Mouse (Mus musculus) G1E (cell line): ENCODE results near the gene Lekr1. TPM values are rescaled to one million over a fixed set of nuclear protein-coding genes. Genes with fewer than 3 reads are reported as not detected.

ENCODE experiments used
- ATAC-seq: 2 replicates; pipeline ENCODE4 v1.8.0; 2016; ENCODE audit warnings: mild to moderate bottlenecking; ENCODE audit not compliant: insufficient number of reproducible peaks, poor library complexity, low FRiP score, severe bottlenecking; ENCODE audit errors: extremely low read depth
- DNase-seq: peaks from one replicate; pipeline ENCODE4 v3.0.0; 2012; ENCODE audit warnings: low spot score
- H3K27me3 ChIP-seq: 2 replicates; pipeline ENCODE4 v1.6.1; 2012; ENCODE audit warnings: mild to moderate bottlenecking, low read length, inconsistent platforms; ENCODE audit not compliant: insufficient read depth
- H3K36me3 ChIP-seq: replicated peaks from 2 replicates; pipeline ENCODE3; 2012; ENCODE audit warnings: mild to moderate bottlenecking, inconsistent platforms
- H3K4me1 ChIP-seq: 2 replicates; pipeline ENCODE4 v1.6.1; 2012; ENCODE audit warnings: low read depth, low read length, inconsistent platforms, mixed read lengths; ENCODE audit not compliant: insufficient read depth
- H3K4me3 ChIP-seq: 2 replicates; pipeline ENCODE4 v1.5.1; 2012; ENCODE audit warnings: low read depth, mild to moderate bottlenecking, inconsistent platforms, low read length, moderate library complexity, mixed read lengths
- H3K9me3 ChIP-seq: replicated peaks from 2 replicates; pipeline ENCODE4 v1.6.1; 2012; ENCODE audit warnings: inconsistent platforms
- CTCF ChIP-seq: IDR thresholded peaks from 2 replicates; pipeline ENCODE4 v1.5.1; 2012; ENCODE audit warnings: low read depth, low read length, inconsistent platforms, mixed read lengths
- GATA1 ChIP-seq: IDR thresholded peaks from 2 replicates; pipeline ENCODE4 v1.6.1; 2012; ENCODE audit warnings: borderline replicate concordance, low read length, inconsistent platforms, mixed read lengths
- GATA2 ChIP-seq: IDR thresholded peaks from 2 replicates; pipeline ENCODE4 v1.6.1; 2012; ENCODE audit warnings: low read depth, low read length, inconsistent platforms, borderline replicate concordance
- POLR2AphosphoS5 ChIP-seq: IDR thresholded peaks from 2 replicates; pipeline ENCODE4 v1.6.1; 2012; ENCODE audit warnings: low read depth, low read length, inconsistent platforms; ENCODE audit not compliant: insufficient replicate concordance
- TAL1 ChIP-seq: conservative IDR thresholded peaks from 2 replicates; pipeline ENCODE4 v1.6.1; 2012; ENCODE audit warnings: low read depth, low read length, inconsistent platforms, mixed read lengths
- polyA plus RNA-seq: library from polyadenylated mRNA; stranded (reverse); fragments of >175 nt; gene quantifications from 2 replicates; pipeline ENCODE4 v1.2.3, GENCODE M21; 2012
- total RNA-seq, 2 experiments: library from RNA; stranded (forward) in 1 of 2; stranded (reverse) in 1 of 2; fragments of 200-1000 nt in 1 of 2; fragments of >200 nt in 1 of 2; fragmentation: Nextera tagmentation in 1 of 2; gene quantifications; 2 replicates each; pipeline ENCODE4 v1.2.3; 2014 to 2017

Gene Lekr1
- total RNA-seq (2014; fragmentation: Nextera tagmentation) (not detected in 2 replicates), total RNA-seq (2017) (0.11 and 0.23 TPM in 2 replicates), polyA plus RNA-seq (not detected in 2 replicates)

- no peaks in the 10 kb centered on the region for H3K36me3 ChIP-seq
- no peak for ATAC-seq
Measured at GRCm38 (mm10) chr3:65665977-65666766, at the start of gene Lekr1. Gene Lekr1, plus strand, starts transcription at chr3:65666228.

GRCm38 (mm10) chr3:65617507-65617906 lies 48.5 kb upstream of the Lekr1 start:
- no peaks in the 10 kb centered on the region for H3K9me3 ChIP-seq
- TF ChIP-seq TAL1 (no peak), GATA2 (no peak), CTCF (no peak), POLR2AphosphoS5 (no peak), GATA1 (no peak)
- no peaks in the 10 kb centered on the region for H3K36me3 ChIP-seq
- DNase-seq (no peak), ATAC-seq (no peak)
- no peaks in the 10 kb centered on the region for H3K4me1 ChIP-seq
- H3K27me3 ChIP-seq = peaks cover 4% of the 10 kb centered on the region
- no peak overlapping the region for H3K4me3 ChIP-seq

More at GRCm38 (mm10) chr3:65665977-65666766, at the start of gene Lekr1:
- no peak for DNase-seq
- no peak within 1 kb of the TSS for H3K4me3 ChIP-seq
- TF ChIP-seq POLR2AphosphoS5 (no peak), GATA1 (no peak), GATA2 (no peak), CTCF (no peak), TAL1 (no peak)
- H3K27me3 ChIP-seq = no peaks in the 10 kb centered on the region
- no peaks in the 10 kb centered on the region for H3K4me1 ChIP-seq
- no peaks in the 10 kb centered on the region for H3K9me3 ChIP-seq

- H3K4me3 ChIP-seq = no peak overlapping the region
- TF ChIP-seq TAL1 = no peak
- no peak for TF ChIP-seq GATA1
- TF ChIP-seq GATA2 = no peak
- no peak for TF ChIP-seq CTCF
- no peak for TF ChIP-seq POLR2AphosphoS5
Measured at GRCm38 (mm10) chr3:65619340-65619739, 46.7 kb upstream of the Lekr1 start.

GRCm38 (mm10) chr3:65623057-65623456 lies 43.0 kb upstream of the Lekr1 start:
- no peak for DNase-seq
- H3K9me3 ChIP-seq = no peaks in the 10 kb centered on the region

More at GRCm38 (mm10) chr3:65619340-65619739, 46.7 kb upstream of the Lekr1 start:
- no peaks in the 10 kb centered on the region for H3K4me1 ChIP-seq
- ATAC-seq (no peak), DNase-seq (no peak)
- H3K36me3 ChIP-seq = no peaks in the 10 kb centered on the region
- H3K27me3 ChIP-seq = peaks cover 1% of the 10 kb centered on the region
- no peaks in the 10 kb centered on the region for H3K9me3 ChIP-seq

GRCm38 (mm10) chr3:65625496-65626289 lies 40.3 kb upstream of the Lekr1 start:
- no peaks in the 10 kb centered on the region for H3K36me3 ChIP-seq
- ATAC-seq = no peak
- no peaks in the 10 kb centered on the region for H3K4me1 ChIP-seq
- no peaks in the 10 kb centered on the region for H3K9me3 ChIP-seq
- H3K4me3 ChIP-seq = no peak overlapping the region
- TF ChIP-seq GATA2 (no peak), CTCF (no peak), POLR2AphosphoS5 (no peak), GATA1 (no peak), TAL1 (no peak)
- H3K27me3 ChIP-seq = no peaks in the 10 kb centered on the region
- DNase-seq = no peak

More at GRCm38 (mm10) chr3:65623057-65623456, 43.0 kb upstream of the Lekr1 start:
- ATAC-seq = no peak
- no peak for TF ChIP-seq TAL1
- no peak for TF ChIP-seq POLR2AphosphoS5
- no peak for TF ChIP-seq CTCF
- no peak for TF ChIP-seq GATA2
- no peak for TF ChIP-seq GATA1
- Histone ChIP-seq H3K4me3 (no peak overlapping the region), H3K27me3 (no peaks in the 10 kb centered on the region), H3K4me1 (no peaks in the 10 kb centered on the region), H3K36me3 (no peaks in the 10 kb centered on the region)

- Histone ChIP-seq H3K9me3 (no peaks in the 10 kb centered on the region), H3K36me3 (no peaks in the 10 kb centered on the region), H3K4me1 (no peaks in the 10 kb centered on the region), H3K4me3 (no peak overlapping the region), H3K27me3 (no peaks in the 10 kb centered on the region)
- TF ChIP-seq GATA1 (no peak), CTCF (no peak), POLR2AphosphoS5 (no peak), GATA2 (no peak), TAL1 (no peak)
- DNase-seq = no peak
- ATAC-seq = no peak
Measured at GRCm38 (mm10) chr3:65626290-65626914, 39.6 kb upstream of the Lekr1 start.
